Mouse (Mus musculus) MEL (cell line): ENCODE measurements around the gene Gpr37l1. TPM values are rescaled to one million over a fixed set of nuclear protein-coding genes. Genes with fewer than 3 reads are reported as not detected.

Experiments
- DNase-seq: peaks from one replicate; pipeline ENCODE4 v3.0.0; 2011; ENCODE audit warnings: low read depth, low spot score
- H3K27ac ChIP-seq: 2 replicates; pipeline ENCODE4 v1.5.1; 2012; ENCODE audit warnings: low read depth, mild to moderate bottlenecking, control low read depth, low read length, moderate library complexity; ENCODE audit not compliant: control insufficient read depth
- H3K27me3 ChIP-seq, 2 experiments: fragments of 150-350 bp in 1 of 2; sonication (generic) in 1 of 2; 2 replicates each; pipeline ENCODE4 v1.6.1; 2012; ENCODE audit warnings: low read length in 2 of 2, mild to moderate bottlenecking in 2 of 2, improper control_type of control experiment in 1 of 2, moderate library complexity in 1 of 2; ENCODE audit not compliant: insufficient read depth in 2 of 2, control insufficient read depth in 1 of 2
- H3K36me3 ChIP-seq, 2 experiments: 2 replicates each; pipeline ENCODE4 v1.6.1; 2012 to 2014; ENCODE audit warnings: low read length in 2 of 2, improper control_type of control experiment in 1 of 2, inconsistent platforms in 1 of 2, mild to moderate bottlenecking in 1 of 2; ENCODE audit not compliant: insufficient read depth in 2 of 2, control insufficient read depth in 1 of 2
- H3K4me1 ChIP-seq, 2 experiments: fragments of 150-350 bp in 1 of 2; sonication (generic) in 1 of 2; 2 replicates each; pipeline ENCODE4 v1.6.1; 2012; ENCODE audit warnings: low read length in 2 of 2, improper control_type of control experiment in 1 of 2, mild to moderate bottlenecking in 1 of 2; ENCODE audit not compliant: insufficient read depth in 2 of 2, control insufficient read depth in 1 of 2
- H3K4me3 ChIP-seq, 2 experiments: fragments of 150-350 bp in 1 of 2; sonication (generic) in 1 of 2; 2 replicates each; pipeline ENCODE4 v1.5.1; 2012; ENCODE audit warnings: low read depth in 2 of 2, low read length in 2 of 2, mild to moderate bottlenecking in 2 of 2, moderate library complexity in 2 of 2, control low read depth in 1 of 2, improper control_type of control experiment in 1 of 2; ENCODE audit not compliant: control insufficient read depth in 1 of 2, insufficient read depth in 1 of 2
- H3K79me2 ChIP-seq: 2 replicates; pipeline ENCODE4 v1.6.1; 2012; ENCODE audit warnings: mild to moderate bottlenecking, low read length, moderate library complexity; ENCODE audit not compliant: control insufficient read depth, poor library complexity, insufficient read depth
- H3K9ac ChIP-seq: 2 replicates; pipeline ENCODE4 v1.6.1; 2012; ENCODE audit warnings: low read depth, mild to moderate bottlenecking, control low read depth, low read length, moderate library complexity; ENCODE audit not compliant: control insufficient read depth, poor library complexity, severe bottlenecking
- H3K9me3 ChIP-seq: fragments of 150-350 bp; sonication (generic); replicated peaks from 2 replicates; pipeline ENCODE4 v1.6.1; 2012; ENCODE audit warnings: mild to moderate bottlenecking, low read length, improper control_type of control experiment, moderate library complexity; ENCODE audit not compliant: insufficient read depth
- BHLHE40 ChIP-seq: IDR thresholded peaks from 2 replicates; pipeline ENCODE4 v1.6.1; 2012; ENCODE audit warnings: low read depth, mild to moderate bottlenecking, inconsistent platforms, low read length, improper control_type of control experiment, borderline replicate concordance
- CHD1 ChIP-seq: IDR thresholded peaks from 2 replicates; pipeline ENCODE4 v1.6.1; 2012; ENCODE audit warnings: low read depth, mild to moderate bottlenecking, inconsistent platforms, low read length, improper control_type of control experiment
- CHD2 ChIP-seq: IDR thresholded peaks from 2 replicates; pipeline ENCODE4 v1.6.1; 2011; ENCODE audit warnings: low read length, improper control_type of control experiment
- E2F4 ChIP-seq: IDR thresholded peaks from 2 replicates; pipeline ENCODE4 v1.6.1; 2011; ENCODE audit warnings: low read depth, low read length, improper control_type of control experiment, borderline replicate concordance
- ELF1 ChIP-seq: IDR thresholded peaks from 2 replicates; pipeline ENCODE4 v1.6.1; 2014; ENCODE audit warnings: low read depth, mild to moderate bottlenecking, inconsistent platforms, low read length, improper control_type of control experiment, moderate library complexity
- EP300 ChIP-seq, 2 experiments: IDR thresholded peaks; 2 replicates each; pipeline ENCODE4 v1.6.1; 2011; ENCODE audit warnings: improper control_type of control experiment in 2 of 2, low read length in 2 of 2, low read depth in 1 of 2, mild to moderate bottlenecking in 1 of 2
- ETS1 ChIP-seq: IDR thresholded peaks from 2 replicates; pipeline ENCODE4 v1.6.1; 2012; ENCODE audit warnings: low read depth, mild to moderate bottlenecking, inconsistent platforms, low read length, improper control_type of control experiment, moderate library complexity
- GABPA ChIP-seq: IDR thresholded peaks from 2 replicates; pipeline ENCODE4 v1.6.1; 2012; ENCODE audit warnings: low read depth, mild to moderate bottlenecking, inconsistent platforms, low read length, improper control_type of control experiment, moderate library complexity
- GATA1 ChIP-seq: IDR thresholded peaks from 2 replicates; pipeline ENCODE4 v1.6.1; 2011; ENCODE audit warnings: low read depth, low read length, improper control_type of control experiment
- JUND ChIP-seq: IDR thresholded peaks from 2 replicates; pipeline ENCODE4 v1.6.1; 2011; ENCODE audit warnings: low read depth, mild to moderate bottlenecking, improper control_type of control experiment, low read length
- KAT2A ChIP-seq: conservative IDR thresholded peaks from 2 replicates; pipeline ENCODE4 v1.6.1; 2012; ENCODE audit warnings: low read depth, low read length, improper control_type of control experiment, inconsistent platforms
- MAFK ChIP-seq: IDR thresholded peaks from 2 replicates; pipeline ENCODE4 v1.6.1; 2011; ENCODE audit warnings: low read depth, mild to moderate bottlenecking, low read length, improper control_type of control experiment, borderline replicate concordance
- MAZ ChIP-seq: IDR thresholded peaks from 2 replicates; pipeline ENCODE4 v1.6.1; 2012; ENCODE audit warnings: low read depth, mild to moderate bottlenecking, inconsistent platforms, low read length, improper control_type of control experiment
- MEF2A ChIP-seq: IDR thresholded peaks from 2 replicates; pipeline ENCODE4 v1.6.1; 2014; ENCODE audit warnings: low read depth, mild to moderate bottlenecking, inconsistent platforms, low read length, improper control_type of control experiment; ENCODE audit not compliant: poor library complexity, insufficient replicate concordance, severe bottlenecking; ENCODE audit errors: extremely low read depth
- MXI1 ChIP-seq: IDR thresholded peaks from 2 replicates; pipeline ENCODE4 v1.6.1; 2011; ENCODE audit warnings: mild to moderate bottlenecking, low read depth, low read length, improper control_type of control experiment
- MYB ChIP-seq: IDR thresholded peaks from 2 replicates; pipeline ENCODE4 v1.6.1; 2011; ENCODE audit warnings: mild to moderate bottlenecking, low read depth, low read length, improper control_type of control experiment
- MYC ChIP-seq: IDR thresholded peaks from 2 replicates; pipeline ENCODE4 v1.6.1; 2011; ENCODE audit warnings: low read depth, mild to moderate bottlenecking, low read length, improper control_type of control experiment, moderate library complexity
- NELFE ChIP-seq: IDR thresholded peaks from 2 replicates; pipeline ENCODE4 v1.6.1; 2011; ENCODE audit warnings: low read depth, low read length, improper control_type of control experiment
- NRF1 ChIP-seq: IDR thresholded peaks from 2 replicates; pipeline ENCODE4 v1.6.1; 2014; ENCODE audit warnings: low read depth, mild to moderate bottlenecking, inconsistent platforms, low read length, improper control_type of control experiment, moderate library complexity; ENCODE audit not compliant: poor library complexity, insufficient read depth, severe bottlenecking
- POLR2A ChIP-seq, 2 experiments: IDR thresholded peaks; 2 replicates each; pipeline ENCODE4 v1.6.1; 2011 to 2012; ENCODE audit warnings: low read length in 2 of 2, mild to moderate bottlenecking in 2 of 2, control low read depth in 1 of 2, improper control_type of control experiment in 1 of 2, low read depth in 1 of 2, moderate library complexity in 1 of 2; ENCODE audit not compliant: control insufficient read depth in 1 of 2, insufficient read depth in 1 of 2, poor library complexity in 1 of 2
- POLR2AphosphoS2 ChIP-seq: IDR thresholded peaks from 2 replicates; pipeline ENCODE4 v1.6.1; 2011; ENCODE audit warnings: low read length, improper control_type of control experiment
- POLR2AphosphoS5 ChIP-seq: IDR thresholded peaks from 2 replicates; pipeline ENCODE4 v1.6.1; 2012; ENCODE audit warnings: low read depth, borderline replicate concordance, mild to moderate bottlenecking, inconsistent platforms, low read length, moderate library complexity, mixed read lengths
- RAD21 ChIP-seq: IDR thresholded peaks from 2 replicates; pipeline ENCODE4 v1.6.1; 2011; ENCODE audit warnings: mild to moderate bottlenecking, low read depth, low read length, improper control_type of control experiment
- RCOR1 ChIP-seq: IDR thresholded peaks from 2 replicates; pipeline ENCODE4 v1.6.1; 2012; ENCODE audit warnings: low read depth, mild to moderate bottlenecking, inconsistent platforms, low read length, improper control_type of control experiment
- SIN3A ChIP-seq: IDR thresholded peaks from 2 replicates; pipeline ENCODE4 v1.6.1; 2012; ENCODE audit warnings: low read length, improper control_type of control experiment, inconsistent platforms
- SMC3 ChIP-seq: IDR thresholded peaks from 2 replicates; pipeline ENCODE4 v1.6.1; 2011; ENCODE audit warnings: low read depth, low read length, improper control_type of control experiment
- TAL1 ChIP-seq: IDR thresholded peaks from 2 replicates; pipeline ENCODE4 v1.6.1; 2012; ENCODE audit warnings: mild to moderate bottlenecking, inconsistent platforms, low read length, moderate library complexity, mixed read lengths
- TBP ChIP-seq: IDR thresholded peaks from 2 replicates; pipeline ENCODE4 v1.8.0; 2011; ENCODE audit warnings: low read depth, low read length, improper control_type of control experiment
- TCF12 ChIP-seq: IDR thresholded peaks from 2 replicates; pipeline ENCODE4 v1.6.1; 2014; ENCODE audit warnings: low read depth, mild to moderate bottlenecking, inconsistent platforms, low read length, improper control_type of control experiment, moderate library complexity
- UBTF ChIP-seq: IDR thresholded peaks from 2 replicates; pipeline ENCODE4 v1.6.1; 2012; ENCODE audit warnings: low read depth, mild to moderate bottlenecking, inconsistent platforms, low read length, improper control_type of control experiment, moderate library complexity, borderline replicate concordance; ENCODE audit not compliant: insufficient read depth
- USF2 ChIP-seq, 2 experiments: IDR thresholded peaks; 2 replicates each; pipeline ENCODE4 v1.6.1; 2011 to 2012; ENCODE audit warnings: improper control_type of control experiment in 2 of 2, low read length in 2 of 2, borderline replicate concordance in 1 of 2, inconsistent platforms in 1 of 2, low read depth in 1 of 2, mild to moderate bottlenecking in 1 of 2; ENCODE audit not compliant: insufficient read depth in 1 of 2
- ZC3H11A ChIP-seq: IDR thresholded peaks from 2 replicates; pipeline ENCODE4 v1.6.1; 2012; ENCODE audit warnings: low read depth, mild to moderate bottlenecking, inconsistent platforms, low read length, improper control_type of control experiment
- ZKSCAN1 ChIP-seq: IDR thresholded peaks from 2 replicates; pipeline ENCODE4 v1.6.1; 2012; ENCODE audit warnings: low read depth, mild to moderate bottlenecking, inconsistent platforms, low read length, improper control_type of control experiment, moderate library complexity
- ZMIZ1 ChIP-seq: IDR thresholded peaks from 2 replicates; pipeline ENCODE4 v1.6.1; 2012; ENCODE audit warnings: low read depth, mild to moderate bottlenecking, inconsistent platforms, low read length, improper control_type of control experiment, moderate library complexity
- ZNF384 ChIP-seq: IDR thresholded peaks from 2 replicates; pipeline ENCODE4 v1.6.1; 2012; ENCODE audit warnings: low read depth, mild to moderate bottlenecking, inconsistent platforms, low read length, improper control_type of control experiment
- polyA plus RNA-seq, 2 experiments: library from polyadenylated mRNA; stranded (reverse) in 1 of 2; unstranded in 1 of 2; fragments of >175 nt in 1 of 2; fragments of >200 nt in 1 of 2; gene quantifications; 2 replicates each; pipeline versions ENCODE4 v1.2.1 to v1.2.4; 2012; ENCODE audit warnings: low replicate concordance in 2 of 2, low read depth in 1 of 2; ENCODE audit not compliant: insufficient read length in 2 of 2, insufficient read depth in 1 of 2, missing spikeins in 1 of 2
- total RNA-seq: library from RNA; depleted of rRNA; stranded (reverse); fragments of 300-350 nt; gene quantifications from 2 replicates; pipeline ENCODE4 v1.2.3, GENCODE M21; 2012

The Gpr37l1 gene
- total and polyA plus RNA-seq, 3 experiments, result not detected

DNA sequence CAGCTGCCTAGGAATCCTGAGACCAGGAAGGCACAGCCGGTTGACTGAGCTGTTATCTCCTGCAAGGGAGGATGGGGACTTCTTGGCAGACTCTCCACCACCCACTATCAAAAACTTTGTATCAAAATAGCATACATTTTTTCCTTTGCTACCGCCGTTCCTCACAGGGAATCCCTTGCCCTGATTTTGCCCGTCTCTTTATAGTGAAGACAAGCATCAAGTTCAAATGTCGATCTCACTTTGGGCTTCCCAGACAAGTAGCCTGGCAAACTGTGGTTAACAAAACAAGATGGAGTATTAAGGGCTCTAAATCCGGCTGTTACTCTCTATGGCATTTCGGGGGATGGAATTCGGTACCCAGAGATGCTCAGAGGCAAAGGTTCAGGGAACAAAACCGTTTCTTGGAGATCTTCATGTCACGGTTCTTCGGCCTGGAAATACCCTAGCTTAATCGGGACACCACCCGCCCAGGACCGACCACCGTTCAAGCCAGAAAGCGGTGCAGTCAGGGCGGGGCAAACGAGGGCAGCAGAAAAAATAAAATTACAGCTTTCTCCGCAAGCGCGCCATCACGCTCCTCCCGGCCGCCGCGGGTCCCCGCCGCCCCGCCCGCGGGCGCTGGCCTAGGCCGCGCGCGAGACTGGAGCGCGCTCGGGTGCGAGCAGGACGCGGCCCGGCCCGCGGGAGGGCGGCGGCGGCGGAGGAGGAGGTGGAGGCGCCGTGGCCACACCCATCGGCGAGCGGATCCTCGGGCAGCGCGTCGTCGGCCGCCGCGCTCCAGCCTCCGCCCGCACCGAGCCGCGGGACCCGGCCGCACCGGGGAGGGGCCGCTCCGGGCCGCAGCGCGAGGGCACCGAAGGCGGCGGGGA lies 21.2 kb downstream of the Gpr37l1 start, which contains the start of gene Arl8a:
TSS of gene Arl8a (plus strand) at position 748 of the 869 bp plus-strand sequence.
- Histone ChIP-seq H3K36me3 (peaks cover 11 to 16% of the 10 kb centered on the region in 2 experiments), H3K4me1 (peaks cover 0 to 9% of the 10 kb centered on the region in 2 experiments; a peak in 2 of 4 replicates), H3K27ac (peak within 1 kb of the TSS; percentile 86), H3K79me2 (peaks cover 24% of the 10 kb centered on the region), H3K9ac (peak within 1 kb of the TSS; percentile 98), H3K4me3 (peak within 1 kb of the TSS; percentile 73 to 97), H3K9me3 (no peaks in the 10 kb centered on the region), H3K27me3 (no peaks in the 10 kb centered on the region)
- peak; percentile 70 for DNase-seq
- no peak; the same call in 1 of the 2 replicates for TF ChIP-seq CHD1
- TF ChIP-seq ELF1, result no peak
- no peak for TF ChIP-seq ZKSCAN1
- TF ChIP-seq JUND, result no peak
- no peak; the same call in 1 of the 2 replicates for TF ChIP-seq NELFE
- TF ChIP-seq EP300 (IDR thresholded peaks at IDR 0.05; ENCODE audit: low read depth in 1 of 2, low read length in 2 of 2), result no peak
- no peak for TF ChIP-seq E2F4
- no peak for TF ChIP-seq TAL1
- no peak for TF ChIP-seq NRF1
- TF ChIP-seq MYB, result no peak
- no peak for TF ChIP-seq MAFK
- peak; percentile 58 for TF ChIP-seq ZMIZ1
- no peak for TF ChIP-seq MXI1
- no peak for TF ChIP-seq UBTF
- TF ChIP-seq MEF2A, result no peak
- no peak for TF ChIP-seq USF2 (IDR thresholded peaks at IDR 0.05; ENCODE audit: borderline replicate concordance in 1 of 2, insufficient read depth in 1 of 2, low read depth in 1 of 2, low read length in 2 of 2)
- TF ChIP-seq TBP, result no peak
- TF ChIP-seq BHLHE40, result no peak
- peak; percentile 47; the same call in 1 of the 2 replicates for TF ChIP-seq ETS1
- TF ChIP-seq GATA1, result peak; percentile 54
- 0 out of 2 replicates have a peak, but pooled peaks have one; percentile 10 for TF ChIP-seq CHD2
- TF ChIP-seq SMC3, result no peak
- peak; percentile 87 for TF ChIP-seq POLR2AphosphoS2
- TF ChIP-seq SIN3A, result peak; percentile 47; the same call in 1 of the 2 replicates
- TF ChIP-seq GABPA, result no peak
- TF ChIP-seq MAZ, result no peak
- no peak; the same call in 1 of the 2 replicates for TF ChIP-seq POLR2AphosphoS5
- TF ChIP-seq ZC3H11A, result no peak
- TF ChIP-seq RCOR1, result no peak
- no peak for TF ChIP-seq MYC
- TF ChIP-seq RAD21, result no peak
- no peak for TF ChIP-seq KAT2A
- TF ChIP-seq POLR2A (IDR thresholded peaks at IDR 0.05; ENCODE audit: control insufficient read depth in 1 of 2, insufficient read depth in 1 of 2, low read depth in 1 of 2, low read length in 2 of 2, poor library complexity in 1 of 2), result peak in 1 of 2 experiments; percentile 59; a peak in 3 of 4 replicates
- TF ChIP-seq TCF12, result no peak
- no peak for TF ChIP-seq ZNF384
